Mouse (Mus musculus): ENCODE measurements around the gene Dusp8.

GRCm38 (mm10) chr7:142040756-142041155, 54.9 kb downstream of the Dusp8 start:
- TF ChIP-seq CTCF (IDR thresholded peaks at IDR 0.05; ENCODE audit: extremely low read depth, insufficient read depth, low read length), result no peak
- TF ChIP-seq POLR2A (IDR thresholded peaks at IDR 0.05; ENCODE audit: extremely low read depth, insufficient read depth, low read length), result no peak

Data from cortical plate, adult 2 months (tissue).